Mouse (Mus musculus) intestine, embryonic 16.5 days (tissue): Measurements from ENCODE around the gene Olfr90. TPM values are rescaled to one million over a fixed set of nuclear protein-coding genes. Genes with fewer than 3 reads are reported as not detected.

Experiments
- polyA plus RNA-seq: library from polyadenylated mRNA; unstranded; fragments of >200 nt; fragmentation: Nextera tagmentation; extraction: Ambion mirVana; gene quantifications from 2 replicates; pipeline ENCODE4 v1.2.1, GENCODE M21; 2015

Gene Olfr90
- polyA plus RNA-seq, 1 experiment from 2014 or later, result not detected

Other genes starting within 250 kb of the Olfr90 start
- gene Trim15, start 221.3 kb downstream of the Olfr90 start, polyA plus RNA-seq, result 8.5 and 11.6 TPM in 2 replicates
- gene Trim10, start 218.9 kb downstream of the Olfr90 start, polyA plus RNA-seq, result 3.3 and 5.7 TPM in 2 replicates
- gene Trim40, start 198.4 kb downstream of the Olfr90 start, polyA plus RNA-seq, result 2.3 and 2.6 TPM in 2 replicates
- gene Trim31, start 190.4 kb downstream of the Olfr90 start, polyA plus RNA-seq, result 63.1 and 69.7 TPM in 2 replicates
- gene Rnf39, start 145.6 kb downstream of the Olfr90 start, polyA plus RNA-seq, result 1.8 and 2.4 TPM in 2 replicates
- gene Ppp1r11, start 136.8 kb downstream of the Olfr90 start, polyA plus RNA-seq, result 92.1 and 101 TPM in 2 replicates
- 68.5 and 72.2 TPM in 2 replicates for gene Znrd1, start 129.9 kb downstream of the Olfr90 start, polyA plus RNA-seq
- gene Znrd1as, start 129.9 kb downstream of the Olfr90 start, polyA plus RNA-seq, result 6.1 and 6.6 TPM in 2 replicates
- not detected in 2 replicates for gene 2410137M14Rik, start 107.3 kb downstream of the Olfr90 start, polyA plus RNA-seq
- gene H2-M5, start 99.0 kb downstream of the Olfr90 start, polyA plus RNA-seq, result 0.16 and 0.22 TPM in 2 replicates
- gene Zfp57, start 87.3 kb downstream of the Olfr90 start, polyA plus RNA-seq, result 41.3 and 43.2 TPM in 2 replicates
- not detected in 2 replicates for gene Mog, start 65.1 kb downstream of the Olfr90 start, polyA plus RNA-seq
- 5.4 and 6.2 TPM in 2 replicates for gene Gabbr1, start 42.5 kb downstream of the Olfr90 start, polyA plus RNA-seq
- not detected in 2 replicates for gene Olfr91, start 9.8 kb upstream of the Olfr90 start, polyA plus RNA-seq
- gene Olfr92, start 31.6 kb upstream of the Olfr90 start, polyA plus RNA-seq, result not detected in 2 replicates
- gene Olfr93, start 73.0 kb upstream of the Olfr90 start, polyA plus RNA-seq, result not detected in 2 replicates
- gene Ubd, start 105.4 kb upstream of the Olfr90 start, polyA plus RNA-seq, result not detected in 2 replicates
- gene Olfr94, start 112.5 kb upstream of the Olfr90 start, polyA plus RNA-seq, result not detected in 2 replicates
- not detected in 2 replicates for gene Olfr95, start 124.6 kb upstream of the Olfr90 start, polyA plus RNA-seq
- gene Olfr96, start 131.6 kb upstream of the Olfr90 start, polyA plus RNA-seq, result not detected in 2 replicates
- gene Olfr97, start 148.8 kb upstream of the Olfr90 start, polyA plus RNA-seq, result not detected in 2 replicates
- not detected in 2 replicates for gene Olfr98, start 175.2 kb upstream of the Olfr90 start, polyA plus RNA-seq
- 5.1 and 5.2 TPM in 2 replicates for gene H2-M3, start 181.7 kb upstream of the Olfr90 start, polyA plus RNA-seq
- gene Olfr99, start 195.0 kb upstream of the Olfr90 start, polyA plus RNA-seq, result 0.10 TPM in 1 of 2 replicates, not detected in the other
- not detected in 2 replicates for gene Olfr101, start 215.8 kb upstream of the Olfr90 start, polyA plus RNA-seq
- gene Olfr102, start 228.6 kb upstream of the Olfr90 start, polyA plus RNA-seq, result not detected in 2 replicates